Mouse (Mus musculus) liver, embryonic 12.5 days (tissue): ENCODE data around the gene Vps37d. TPM values are rescaled to one million over a fixed set of nuclear protein-coding genes. Genes with fewer than 3 reads are reported as not detected.

ENCODE experiments used
- ATAC-seq: fragments of 200-750 bp; cut with Nextera tagmentation; 2 replicates; pipeline ENCODE4 v1.8.0; 2017; ENCODE audit warnings: moderate number of reproducible peaks, mild to moderate bottlenecking, moderate library complexity
- H3K27ac ChIP-seq: fragments of 300-500 bp; sonication (generic); 2 replicates; pipeline ENCODE4 v1.5.1; 2016; ENCODE audit warnings: mild to moderate bottlenecking
- H3K27me3 ChIP-seq: fragments of 300-500 bp; sonication (generic); replicated peaks from 2 replicates; pipeline ENCODE4 v1.6.1; 2016; ENCODE audit warnings: mild to moderate bottlenecking, moderate library complexity
- H3K36me3 ChIP-seq: fragments of 300-500 bp; sonication (generic); 2 replicates; pipeline ENCODE4 v1.6.1; 2016; ENCODE audit warnings: mild to moderate bottlenecking, moderate library complexity
- H3K4me1 ChIP-seq: fragments of 300-500 bp; sonication (generic); 2 replicates; pipeline ENCODE4 v1.6.1; 2016
- H3K4me2 ChIP-seq: fragments of 300-500 bp; sonication (generic); 2 replicates; pipeline ENCODE4 v1.6.1; 2016; ENCODE audit warnings: mild to moderate bottlenecking, moderate library complexity
- H3K4me3 ChIP-seq: fragments of 300-500 bp; sonication (generic); 2 replicates; pipeline ENCODE4 v1.5.1; 2016; ENCODE audit warnings: mild to moderate bottlenecking, moderate library complexity
- H3K9ac ChIP-seq: fragments of 300-500 bp; sonication (generic); 2 replicates; pipeline ENCODE4 v1.6.1; 2016; ENCODE audit warnings: mild to moderate bottlenecking, moderate library complexity
- H3K9me3 ChIP-seq: fragments of 300-500 bp; sonication (generic); replicated peaks from 2 replicates; pipeline ENCODE4 v1.6.1; 2016; ENCODE audit warnings: mild to moderate bottlenecking, moderate library complexity
- WGBS: fragments of 180-500 bp; shearing (Covaris S2); methylation state at CpG from one replicate; pipeline ENCODE4 v1.1.7; 2016; ENCODE audit not compliant: insufficient replicate concordance; 5-methylcytosine and 5-hydroxymethylcytosine counted together
- polyA plus RNA-seq: library from polyadenylated mRNA; unstranded; fragments of >200 nt; fragmentation: Nextera tagmentation; extraction: Ambion mirVana; gene quantifications from 2 replicates; pipeline ENCODE4 v1.2.1, GENCODE M21; 2016

Vps37d gene
- polyA plus RNA-seq, 1 experiment from 2014 or later: 1.3 TPM

DNA sequence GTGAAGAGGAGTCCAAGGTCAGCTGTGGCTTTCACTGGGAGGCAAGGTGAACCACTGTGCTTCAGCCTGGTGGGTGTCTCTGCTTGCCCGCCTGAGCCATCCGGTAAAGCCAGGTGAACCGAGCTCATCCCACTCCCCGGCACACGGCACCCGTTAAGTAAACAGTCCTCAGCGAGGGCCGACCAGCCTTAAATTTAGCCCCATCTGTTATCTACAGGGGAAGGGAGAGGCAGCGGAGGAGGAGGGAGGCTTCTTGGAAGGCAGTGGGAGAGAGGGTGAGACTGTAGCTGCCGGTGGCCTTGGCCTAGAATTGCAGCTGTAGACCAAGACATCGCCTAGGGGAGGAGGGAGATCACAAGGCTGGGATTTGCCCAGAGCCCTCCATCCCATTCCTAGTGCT, 37.3 kb downstream of the Vps37d start:
- H3K36me3 ChIP-seq: peaks cover 17% of the 10 kb centered on the region
- H3K4me2 ChIP-seq: peak overlapping the region; percentile 70
- peak; percentile 50 for ATAC-seq
- H3K9ac ChIP-seq: peak overlapping the region; percentile 42; the same call in 1 of the 2 replicates
- no peaks in the 10 kb centered on the region for H3K27me3 ChIP-seq
- peaks cover 49% of the 10 kb centered on the region for H3K4me1 ChIP-seq
- no peaks in the 10 kb centered on the region for H3K9me3 ChIP-seq
- H3K27ac ChIP-seq: peak overlapping the region; percentile 53
- no peak overlapping the region for H3K4me3 ChIP-seq
- WGBS: 20% methylated on average over 11 of the region's 11 CpGs

GRCm38 (mm10) chr5:135040059-135040458, 38.0 kb downstream of the Vps37d start:
- Histone ChIP-seq H3K4me2 (peak overlapping the region; percentile 70), H3K9ac (peak overlapping the region; percentile 42; the same call in 1 of the 2 replicates), H3K27me3 (no peaks in the 10 kb centered on the region), H3K27ac (peak overlapping the region; percentile 53; the same call in 1 of the 2 replicates), H3K4me3 (no peak overlapping the region), H3K36me3 (peaks cover 11% of the 10 kb centered on the region), H3K4me1 (peaks cover 53% of the 10 kb centered on the region), H3K9me3 (no peaks in the 10 kb centered on the region)
- WGBS: 37% methylated on average over 6 of the region's 6 CpGs
- ATAC-seq: no peak

GRCm38 (mm10) chr5:135039541-135039940, 38.5 kb downstream of the Vps37d start:
- H3K27ac ChIP-seq: 0 out of 2 replicates have a peak overlapping the region, but pooled peaks have one; percentile 53
- H3K4me2 ChIP-seq: peak overlapping the region; percentile 70
- H3K9me3 ChIP-seq: peaks cover 3% of the 10 kb centered on the region
- H3K4me1 ChIP-seq: peaks cover 53% of the 10 kb centered on the region
- no peak overlapping the region for H3K4me3 ChIP-seq
- 0 out of 2 replicates have a peak overlapping the region, but pooled peaks have one; percentile 9 for H3K9ac ChIP-seq
- peaks cover 6% of the 10 kb centered on the region for H3K36me3 ChIP-seq
- H3K27me3 ChIP-seq: no peaks in the 10 kb centered on the region
- WGBS: 33% methylated on average over 9 of the region's 9 CpGs
- ATAC-seq: no peak

- no peaks in the 10 kb centered on the region for H3K36me3 ChIP-seq
- no peak for ATAC-seq
Measured at GRCm38 (mm10) chr5:135037946-135038345, 40.1 kb downstream of the Vps37d start.

DNA sequence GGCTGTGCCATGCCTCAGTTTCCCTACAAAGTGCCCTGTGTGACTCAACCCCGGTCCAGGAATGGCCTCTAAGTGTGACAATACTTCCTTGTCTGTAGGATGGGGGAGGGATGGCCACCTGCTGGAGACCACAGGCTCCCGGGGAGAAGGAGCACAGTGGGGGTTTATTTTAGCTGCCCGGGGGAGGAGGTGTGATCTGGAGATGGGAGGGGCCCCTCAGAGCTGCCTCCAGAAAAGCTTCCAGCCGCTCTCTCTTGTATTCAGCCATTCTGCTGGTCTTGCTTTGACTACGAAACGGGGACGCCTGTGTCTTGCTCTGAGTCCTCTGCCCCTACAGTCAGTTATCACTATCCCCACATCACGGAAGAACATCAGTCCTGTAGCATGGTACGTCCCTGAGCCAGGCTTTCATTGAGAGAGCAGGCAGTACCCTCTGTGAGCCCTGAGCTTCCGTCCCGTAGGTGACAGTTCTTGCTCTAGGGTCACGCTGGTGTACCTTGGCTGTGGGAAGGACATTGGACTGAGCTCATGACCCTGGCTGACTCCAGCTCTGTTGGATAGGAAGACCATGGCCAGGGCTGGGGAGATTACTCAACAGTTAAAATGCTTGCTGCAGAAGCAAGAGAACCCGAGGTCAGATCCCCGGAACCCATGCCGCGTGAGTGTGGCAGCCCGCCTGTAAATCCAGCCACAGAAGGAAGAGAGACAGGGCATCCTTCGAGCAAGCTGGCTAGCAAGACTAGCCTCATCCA, 42.3 kb downstream of the Vps37d start:
- H3K27ac ChIP-seq: 0 out of 2 replicates have a peak overlapping the region, but pooled peaks have one; percentile 36

More at GRCm38 (mm10) chr5:135037946-135038345, 40.1 kb downstream of the Vps37d start:
- H3K4me3 ChIP-seq: no peak overlapping the region
- no peak overlapping the region for H3K4me2 ChIP-seq
- peaks cover 51% of the 10 kb centered on the region for H3K4me1 ChIP-seq
- H3K9ac ChIP-seq: no peak overlapping the region
- H3K9me3 ChIP-seq: peaks cover 5% of the 10 kb centered on the region
- H3K27me3 ChIP-seq: no peaks in the 10 kb centered on the region
- H3K27ac ChIP-seq: no peak overlapping the region
- 68% methylated on average over 2 of the region's 3 CpGs for WGBS

GRCm38 (mm10) chr5:135034593-135034992, 43.5 kb downstream of the Vps37d start:
- H3K9me3 ChIP-seq: peaks cover 5% of the 10 kb centered on the region
- no peaks in the 10 kb centered on the region for H3K27me3 ChIP-seq
- H3K4me2 ChIP-seq: no peak overlapping the region
- no peak for ATAC-seq
- no peak overlapping the region for H3K4me3 ChIP-seq
- H3K9ac ChIP-seq: no peak overlapping the region
- no peaks in the 10 kb centered on the region for H3K36me3 ChIP-seq
- H3K27ac ChIP-seq: no peak overlapping the region
- WGBS: 90% methylated on average over 2 of the region's 2 CpGs
- peaks cover 19% of the 10 kb centered on the region for H3K4me1 ChIP-seq

More for the DNA sequence above, 42.3 kb downstream of the Vps37d start:
- 55% methylated on average over 18 of the region's 18 CpGs for WGBS
- peak; percentile 38 for ATAC-seq
- Histone ChIP-seq H3K36me3 (no peaks in the 10 kb centered on the region), H3K4me1 (peaks cover 29% of the 10 kb centered on the region), H3K9ac (no peak overlapping the region), H3K4me3 (no peak overlapping the region), H3K27me3 (no peaks in the 10 kb centered on the region), H3K9me3 (peaks cover 5% of the 10 kb centered on the region), H3K4me2 (peak overlapping the region; percentile 13; the same call in 1 of the 2 replicates)

- Histone ChIP-seq H3K4me1 (peaks cover 24% of the 10 kb centered on the region), H3K4me3 (no peak overlapping the region), H3K27me3 (0 out of 2 replicates have a peak, but pooled peaks cover under 1% of the 10 kb centered on the region), H3K36me3 (no peaks in the 10 kb centered on the region), H3K27ac (no peak overlapping the region), H3K9me3 (peaks cover 5% of the 10 kb centered on the region), H3K4me2 (no peak overlapping the region), H3K9ac (no peak overlapping the region)
- WGBS: 78% methylated on average over 5 of the region's 5 CpGs
- no peak for ATAC-seq
Measured at GRCm38 (mm10) chr5:135032581-135032980, 45.5 kb downstream of the Vps37d start.

GRCm38 (mm10) chr5:135029007-135029854, 48.8 kb downstream of the Vps37d start:
- no peak overlapping the region for H3K4me3 ChIP-seq
- H3K27me3 ChIP-seq: peaks cover 26% of the 10 kb centered on the region
- peak overlapping the region; percentile 47; the same call in 1 of the 2 replicates for H3K27ac ChIP-seq
- 43% methylated on average over 18 of the region's 18 CpGs for WGBS
- H3K36me3 ChIP-seq: no peaks in the 10 kb centered on the region
- no peak overlapping the region for H3K9ac ChIP-seq
- H3K9me3 ChIP-seq: no peaks in the 10 kb centered on the region
- peaks cover 35% of the 10 kb centered on the region for H3K4me1 ChIP-seq
- H3K4me2 ChIP-seq: peak overlapping the region; percentile 43
- ATAC-seq: peak; percentile 28; the same call in 1 of the 2 replicates

DNA sequence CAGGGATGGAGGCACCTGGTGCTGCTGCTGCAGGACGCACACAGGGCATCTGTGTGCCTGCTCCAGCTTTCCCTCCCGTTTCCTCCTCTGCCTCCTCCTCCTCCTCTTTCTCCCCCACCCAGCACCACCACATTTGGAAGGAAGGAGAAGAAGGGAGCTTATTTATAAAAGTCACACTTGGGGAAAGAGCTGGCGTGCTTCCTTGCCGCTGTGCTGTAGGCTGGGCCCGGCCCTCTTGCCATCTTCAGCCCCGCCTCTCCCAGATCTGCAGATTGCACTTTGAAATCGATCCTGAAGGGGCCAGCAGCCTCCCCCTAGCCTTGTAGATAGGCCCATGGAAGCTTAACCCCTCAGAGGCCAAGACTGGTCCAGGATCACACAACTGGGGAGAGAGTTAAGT, 52.2 kb downstream of the Vps37d start:
- H3K4me2 ChIP-seq: no peak overlapping the region; the same call in 1 of the 2 replicates
- no peaks in the 10 kb centered on the region for H3K36me3 ChIP-seq
- WGBS: 23% methylated on average over 7 of the region's 7 CpGs
- no peaks in the 10 kb centered on the region for H3K9me3 ChIP-seq
- H3K4me3 ChIP-seq: no peak overlapping the region
- peaks cover 51% of the 10 kb centered on the region for H3K4me1 ChIP-seq
- peaks cover 36% of the 10 kb centered on the region for H3K27me3 ChIP-seq
- H3K9ac ChIP-seq: no peak overlapping the region
- ATAC-seq: no peak
- H3K27ac ChIP-seq: no peak overlapping the region

DNA sequence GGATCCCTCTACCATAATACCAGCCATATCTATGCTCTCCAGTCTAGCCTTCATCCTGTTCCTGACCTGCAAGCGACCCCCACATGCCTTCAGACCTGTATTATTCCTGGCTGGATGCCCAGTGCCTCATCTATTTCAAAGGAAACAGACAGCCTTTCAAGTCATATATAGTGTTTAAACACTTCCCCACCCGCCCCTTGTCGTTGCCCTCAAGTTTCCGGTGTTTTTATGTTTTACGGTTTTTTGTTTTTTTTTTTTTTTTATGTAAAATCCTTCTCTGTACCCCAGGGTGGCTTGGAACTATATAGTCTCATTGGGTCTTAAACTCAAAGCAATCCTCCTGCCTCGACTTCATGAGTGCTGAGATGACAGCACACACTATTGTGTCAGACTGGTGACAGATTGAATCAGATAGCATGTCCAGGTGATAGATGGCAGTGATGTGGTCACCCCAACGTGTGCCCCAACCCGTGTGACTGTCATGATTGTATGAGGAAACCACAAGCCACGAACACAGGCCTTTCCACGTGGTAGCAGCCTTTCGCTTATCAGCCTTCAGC, 53.3 kb downstream of the Vps37d start:
- H3K9me3 ChIP-seq: no peaks in the 10 kb centered on the region
- ATAC-seq: no peak
- H3K9ac ChIP-seq: no peak overlapping the region
- H3K4me1 ChIP-seq: peaks cover 51% of the 10 kb centered on the region
- H3K36me3 ChIP-seq: no peaks in the 10 kb centered on the region
- peak overlapping the region; percentile 95 for H3K4me2 ChIP-seq
- H3K4me3 ChIP-seq: peak overlapping the region; percentile 68; the same call in 1 of the 2 replicates
- no peak overlapping the region for H3K27ac ChIP-seq
- 24% methylated on average over 11 of the region's 11 CpGs for WGBS
- peaks cover 36% of the 10 kb centered on the region for H3K27me3 ChIP-seq

GRCm38 (mm10) chr5:135023344-135024173, 54.5 kb downstream of the Vps37d start, which contains the start of gene Stx1a:
Gene Stx1a (plus strand): TSS chr5:135023482.
- peaks cover 39% of the 10 kb centered on the region for H3K4me1 ChIP-seq
- ATAC-seq: peak; percentile 91
- no peak within 1 kb of the TSS; the same call in 1 of the 2 replicates for H3K27ac ChIP-seq
- peak within 1 kb of the TSS; percentile 68 for H3K4me3 ChIP-seq
- H3K9ac ChIP-seq: peak within 1 kb of the TSS; percentile 71
- H3K27me3 ChIP-seq: peaks cover 36% of the 10 kb centered on the region
- H3K4me2 ChIP-seq: peak within 1 kb of the TSS; percentile 95
- WGBS: under 1% methylated on average over 59 of the region's 61 CpGs
- H3K9me3 ChIP-seq: no peaks in the 10 kb centered on the region
- no peaks in the 10 kb centered on the region for H3K36me3 ChIP-seq
